Mouse (Mus musculus) midbrain, embryonic 16.5 days (tissue): ENCODE data around the gene Cby1. TPM values are rescaled to one million over a fixed set of nuclear protein-coding genes. Genes with fewer than 3 reads are reported as not detected.
A peak's percentile ranks its signal among the peaks of the same experiment; 100 is the strongest.

Experiments
- ATAC-seq: fragments of 200-750 bp; cut with Nextera tagmentation; 2 replicates; pipeline ENCODE4 v1.8.0; 2017; ENCODE audit warnings: moderate TSS enrichment
- H3K27ac ChIP-seq: fragments of 300-500 bp; sonication (generic); 2 replicates; pipeline ENCODE4 v1.5.1; 2014; ENCODE audit warnings: mild to moderate bottlenecking, low read length, mixed read lengths
- H3K27me3 ChIP-seq: fragments of 300-500 bp; sonication (generic); 2 replicates; pipeline ENCODE4 v1.6.1; 2014; ENCODE audit warnings: low read depth, low read length, mixed read lengths; ENCODE audit not compliant: control insufficient read depth, insufficient read depth
- H3K36me3 ChIP-seq: fragments of 300-500 bp; sonication (generic); 2 replicates; pipeline ENCODE4 v1.6.1; 2014; ENCODE audit warnings: mild to moderate bottlenecking, low read length, moderate library complexity, mixed read lengths; ENCODE audit not compliant: control insufficient read depth, insufficient read depth
- H3K4me1 ChIP-seq: fragments of 300-500 bp; sonication (generic); 2 replicates; pipeline ENCODE4 v1.6.1; 2014; ENCODE audit warnings: mild to moderate bottlenecking, low read length, mixed read lengths; ENCODE audit not compliant: control insufficient read depth, insufficient read depth
- H3K4me2 ChIP-seq: fragments of 300-500 bp; sonication (generic); 2 replicates; pipeline ENCODE4 v1.6.1; 2014; ENCODE audit warnings: mild to moderate bottlenecking, low read length, mixed read lengths
- H3K4me3 ChIP-seq: fragments of 300-500 bp; sonication (generic); 2 replicates; pipeline ENCODE4 v1.5.1; 2014; ENCODE audit warnings: low read depth, mild to moderate bottlenecking, low read length, moderate library complexity, mixed read lengths
- H3K9ac ChIP-seq: fragments of 300-500 bp; sonication (generic); 2 replicates; pipeline ENCODE4 v1.6.1; 2014; ENCODE audit warnings: low read depth, low read length, mixed read lengths
- H3K9me3 ChIP-seq: fragments of 300-500 bp; sonication (generic); replicated peaks from 2 replicates; pipeline ENCODE4 v1.6.1; 2014; ENCODE audit warnings: mild to moderate bottlenecking, low read length, mixed read lengths; ENCODE audit not compliant: control insufficient read depth, poor library complexity, severe bottlenecking
- WGBS: fragments of 180-500 bp; shearing (Covaris S2); extraction: QIAGEN DNeasy Blood & Tissue Kit; methylation state at CpG from one replicate; pipeline ENCODE4 v1.1.7; 2014; 5-methylcytosine and 5-hydroxymethylcytosine counted together
- polyA plus RNA-seq: library from polyadenylated mRNA; unstranded; fragments of >200 nt; fragmentation: Nextera tagmentation; extraction: Ambion mirVana; gene quantifications from 2 replicates; pipeline ENCODE4 v1.2.1, GENCODE M21; 2015

Cby1 gene
- polyA plus RNA-seq, 1 experiment from 2014 or later: 105 TPM

DNA sequence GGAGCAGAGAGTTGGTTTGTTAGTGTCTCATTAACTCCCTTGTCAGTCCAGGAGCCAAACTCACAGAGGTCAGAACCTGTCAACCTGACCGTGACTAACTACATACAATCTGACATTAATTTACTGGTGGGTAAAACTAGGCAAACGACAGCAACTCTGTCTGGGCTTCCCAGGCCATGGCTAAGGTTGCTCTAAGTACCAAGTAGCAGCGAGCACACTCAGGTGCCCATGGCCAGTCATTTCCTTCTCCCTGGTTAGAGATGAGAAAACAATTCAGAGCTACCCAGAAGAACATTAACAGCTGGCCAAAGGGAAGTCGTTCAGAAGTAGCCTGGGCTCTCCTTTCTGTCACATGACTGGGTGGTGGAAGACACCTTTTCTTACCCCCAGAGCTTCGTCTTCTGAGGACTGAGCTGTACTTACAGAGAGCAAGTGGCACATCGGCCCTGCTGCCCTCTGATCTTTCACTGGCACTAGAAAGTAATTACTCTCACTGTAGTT is 26.2 kb downstream of the Cby1 start:
- peaks cover 56% of the 10 kb centered on the region for H3K4me1 ChIP-seq

DNA sequence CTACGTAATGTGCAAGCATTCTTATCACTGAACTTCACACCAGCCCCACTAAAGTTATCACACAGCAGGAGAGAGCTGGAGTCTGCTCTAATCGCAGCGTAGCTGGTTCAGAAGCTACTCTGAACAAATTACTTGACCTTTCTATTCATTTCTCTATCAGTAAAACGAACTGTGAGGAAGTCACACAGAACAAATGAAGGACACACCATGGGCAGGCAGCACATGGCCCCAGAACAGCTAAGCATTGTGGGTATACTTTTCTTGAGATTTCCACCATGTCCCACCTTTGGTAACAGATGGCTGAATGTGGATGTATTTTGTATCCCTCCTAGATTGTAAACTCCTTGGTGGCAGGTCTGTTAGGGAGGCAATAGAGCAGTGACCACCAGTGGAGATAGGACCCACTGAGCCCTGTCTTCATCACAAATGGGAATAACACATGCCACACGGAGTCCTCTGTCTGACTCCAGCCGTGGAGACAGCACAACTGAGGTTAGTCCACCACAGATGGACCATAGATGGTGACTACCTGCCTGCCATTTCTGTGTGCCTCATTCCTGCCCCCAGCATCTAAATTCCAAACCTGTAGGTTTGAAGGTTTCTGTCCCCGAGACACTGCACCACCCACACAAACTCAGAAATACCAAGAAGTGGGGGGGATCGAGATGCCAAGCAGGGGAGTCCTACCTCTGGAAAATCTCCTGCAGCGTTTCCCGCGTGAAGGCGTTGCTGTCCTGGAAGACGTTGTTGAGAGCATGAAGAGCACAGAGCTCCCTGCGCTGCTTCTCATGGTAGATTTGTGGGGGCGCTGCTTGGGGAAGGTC is 27.3 kb downstream of the Cby1 start:
- peak overlapping the region; percentile 74 for H3K4me3 ChIP-seq
- peaks cover 53% of the 10 kb centered on the region for H3K4me1 ChIP-seq
- no peaks in the 10 kb centered on the region for H3K36me3 ChIP-seq
- H3K4me2 ChIP-seq: peak overlapping the region; percentile 71
- 17% methylated on average over 14 of the region's 15 CpGs for WGBS
- H3K27ac ChIP-seq: no peak overlapping the region
- peak overlapping the region; percentile 83 for H3K9ac ChIP-seq
- H3K9me3 ChIP-seq: no peaks in the 10 kb centered on the region
- no peaks in the 10 kb centered on the region for H3K27me3 ChIP-seq
- ATAC-seq: no peak

More for the DNA sequence above, 26.2 kb downstream of the Cby1 start:
- WGBS: 54% methylated on average over 6 of the region's 6 CpGs
- Histone ChIP-seq H3K9ac (peak overlapping the region; percentile 83), H3K4me2 (peak overlapping the region; percentile 71), H3K27me3 (no peaks in the 10 kb centered on the region), H3K36me3 (no peaks in the 10 kb centered on the region), H3K9me3 (no peaks in the 10 kb centered on the region), H3K4me3 (peak overlapping the region; percentile 74), H3K27ac (no peak overlapping the region)
- ATAC-seq: no peak

DNA sequence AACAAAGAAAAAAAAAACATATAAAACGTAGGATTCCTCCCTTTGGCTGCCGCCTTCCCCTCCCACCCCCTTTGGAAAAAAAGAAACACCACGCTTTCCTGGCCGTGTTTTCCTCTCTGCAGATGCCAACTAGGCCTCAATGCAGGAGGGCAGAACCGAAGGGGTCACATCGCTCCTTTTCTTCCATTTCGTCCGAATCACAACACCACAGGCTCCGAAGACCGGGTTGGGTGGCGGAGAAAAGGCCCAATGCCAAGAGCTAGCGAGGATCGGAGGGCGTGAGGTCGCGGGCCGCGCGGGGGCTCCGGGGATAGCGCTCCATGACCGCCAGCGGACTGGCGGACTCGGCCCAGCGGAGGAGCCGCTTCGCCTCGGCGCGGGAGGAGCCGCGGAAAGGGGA is 28.2 kb downstream of the Cby1 start:
- H3K4me3 ChIP-seq: peak overlapping the region; percentile 74
- peak overlapping the region; percentile 95 for H3K27ac ChIP-seq
- H3K9me3 ChIP-seq: no peaks in the 10 kb centered on the region
- H3K36me3 ChIP-seq: no peaks in the 10 kb centered on the region
- H3K9ac ChIP-seq: peak overlapping the region; percentile 83
- no peak for ATAC-seq
- WGBS: under 1% methylated on average over 21 of the region's 33 CpGs
- no peaks in the 10 kb centered on the region for H3K27me3 ChIP-seq
- H3K4me2 ChIP-seq: peak overlapping the region; percentile 71
- H3K4me1 ChIP-seq: peaks cover 58% of the 10 kb centered on the region

DNA sequence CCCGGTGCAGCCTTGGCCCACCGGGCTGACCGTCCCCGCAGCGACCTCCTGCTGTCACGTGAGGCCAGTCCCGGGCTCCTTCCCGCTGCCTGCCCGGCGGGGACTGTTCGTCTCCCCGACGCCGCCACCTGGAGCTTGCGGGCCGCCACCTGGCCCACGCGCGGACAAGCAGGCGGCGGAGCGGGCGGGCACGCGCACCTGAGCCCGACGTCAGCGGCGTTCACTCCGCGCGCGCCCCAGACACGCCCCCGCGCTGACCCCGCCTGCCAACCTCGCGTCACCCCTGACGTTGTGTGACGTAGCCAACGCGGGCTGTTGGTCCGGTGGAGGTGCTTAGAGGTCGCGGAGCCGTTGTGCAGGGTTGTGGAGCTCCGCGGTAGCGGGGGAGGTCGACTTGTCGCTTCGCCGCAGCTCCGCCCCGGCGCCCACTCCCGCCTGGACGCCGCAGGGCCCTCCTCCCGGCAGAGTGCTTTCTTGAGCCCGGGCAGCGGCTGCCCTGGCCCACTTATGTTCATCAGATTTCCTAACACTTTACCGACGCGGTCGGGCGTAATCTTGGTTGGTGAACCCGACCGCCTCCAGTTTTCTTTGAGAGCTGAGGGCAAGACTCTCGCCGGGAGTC is 28.8 kb downstream of the Cby1 start, which contains the start of gene Josd1:
Josd1 (minus strand) TSS at position 274 of the 622 bp plus-strand sequence.
- peak within 1 kb of the TSS; percentile 71 for H3K4me2 ChIP-seq
- peaks cover 59% of the 10 kb centered on the region for H3K4me1 ChIP-seq
- WGBS: under 1% methylated on average over 71 of the region's 72 CpGs
- no peaks in the 10 kb centered on the region for H3K9me3 ChIP-seq
- peak; percentile 55 for ATAC-seq
- H3K36me3 ChIP-seq: no peaks in the 10 kb centered on the region
- peak within 1 kb of the TSS; percentile 74 for H3K4me3 ChIP-seq
- no peaks in the 10 kb centered on the region for H3K27me3 ChIP-seq
- peak within 1 kb of the TSS; percentile 95 for H3K27ac ChIP-seq
- H3K9ac ChIP-seq: peak within 1 kb of the TSS; percentile 83

DNA sequence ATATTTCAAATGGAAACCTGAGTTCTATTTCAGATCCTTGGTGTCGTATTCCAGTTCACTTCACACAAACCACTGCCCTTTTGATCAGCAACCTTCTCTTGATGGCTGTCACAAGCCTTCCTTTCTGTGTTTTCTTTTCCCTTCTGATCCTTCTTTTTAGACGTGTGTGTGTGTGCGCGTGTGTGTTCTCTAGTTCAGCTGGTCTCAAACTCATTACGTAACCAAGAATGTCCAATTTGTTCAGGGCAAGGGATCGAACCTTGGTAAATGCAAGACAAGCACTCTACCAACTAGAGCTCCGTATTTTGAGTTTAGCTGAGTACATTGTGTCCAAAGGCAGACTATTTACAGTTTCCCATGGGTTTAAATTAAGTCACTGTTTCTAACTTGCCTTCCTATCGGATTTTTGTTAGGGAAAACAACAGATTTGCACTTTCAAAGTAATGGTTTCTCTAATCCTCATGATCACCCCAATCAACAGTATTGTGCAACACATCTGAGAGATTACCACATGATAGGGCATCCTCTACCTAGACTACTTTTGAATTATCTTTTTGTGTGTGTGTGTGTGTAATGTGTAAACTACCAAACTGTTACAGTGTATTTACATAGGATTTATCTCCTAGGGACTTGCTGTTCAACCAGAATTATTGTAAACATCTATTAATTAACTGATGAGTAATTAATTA is 29.4 kb downstream of the Cby1 start:
- 2% methylated on average over 8 of the region's 8 CpGs for WGBS
- peak overlapping the region; percentile 74 for H3K4me3 ChIP-seq
- ATAC-seq: no peak

DNA sequence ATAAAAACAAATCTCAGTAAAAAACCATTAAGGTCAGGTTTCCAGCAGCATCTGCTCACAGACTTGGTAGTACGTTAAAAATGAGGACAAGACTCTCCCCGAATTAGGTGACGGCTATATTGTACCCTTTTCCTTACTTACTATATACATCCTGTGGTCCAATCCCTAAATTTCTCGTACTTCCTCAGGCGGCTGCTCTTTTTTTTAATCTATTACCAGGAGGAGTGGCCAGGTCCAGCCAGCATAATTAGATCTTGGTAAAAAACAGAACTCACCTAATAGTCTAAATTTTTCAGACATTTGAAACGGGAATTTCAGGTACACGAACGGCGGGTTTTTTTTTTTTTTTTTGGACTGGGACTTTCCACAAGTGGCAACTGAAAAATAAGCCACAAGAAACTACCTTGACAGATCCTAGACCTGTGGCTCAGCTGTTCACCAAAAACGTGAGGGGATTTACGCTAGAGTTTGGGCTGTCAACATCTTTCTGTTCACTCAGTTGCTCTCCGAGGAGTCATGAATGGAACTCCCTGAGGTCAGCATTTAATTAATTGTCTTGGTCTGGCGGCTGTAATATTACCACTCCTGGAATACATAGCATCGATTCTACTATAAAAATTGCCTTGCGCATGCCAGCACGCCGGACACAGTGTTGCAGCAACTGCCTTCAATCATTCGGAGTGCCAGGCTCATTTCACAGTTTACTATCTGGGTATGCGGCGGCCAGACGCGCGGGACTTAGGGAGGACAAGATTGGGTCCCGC is 30.8 kb downstream of the Cby1 start:
- 15% methylated on average over 24 of the region's 24 CpGs for WGBS
- no peaks in the 10 kb centered on the region for H3K9me3 ChIP-seq
- H3K4me3 ChIP-seq: peak overlapping the region; percentile 90
- no peak for ATAC-seq
- H3K4me2 ChIP-seq: peak overlapping the region; percentile 54
- H3K36me3 ChIP-seq: no peaks in the 10 kb centered on the region
- H3K27ac ChIP-seq: no peak overlapping the region
- no peak overlapping the region for H3K9ac ChIP-seq
- H3K4me1 ChIP-seq: peaks cover 46% of the 10 kb centered on the region
- H3K27me3 ChIP-seq: no peaks in the 10 kb centered on the region

More for the DNA sequence above, 29.4 kb downstream of the Cby1 start:
- Histone ChIP-seq H3K9me3 (no peaks in the 10 kb centered on the region), H3K36me3 (no peaks in the 10 kb centered on the region), H3K4me1 (peaks cover 59% of the 10 kb centered on the region), H3K4me2 (peak overlapping the region; percentile 71), H3K9ac (peak overlapping the region; percentile 83), H3K27ac (peak overlapping the region; percentile 95), H3K27me3 (no peaks in the 10 kb centered on the region)

DNA sequence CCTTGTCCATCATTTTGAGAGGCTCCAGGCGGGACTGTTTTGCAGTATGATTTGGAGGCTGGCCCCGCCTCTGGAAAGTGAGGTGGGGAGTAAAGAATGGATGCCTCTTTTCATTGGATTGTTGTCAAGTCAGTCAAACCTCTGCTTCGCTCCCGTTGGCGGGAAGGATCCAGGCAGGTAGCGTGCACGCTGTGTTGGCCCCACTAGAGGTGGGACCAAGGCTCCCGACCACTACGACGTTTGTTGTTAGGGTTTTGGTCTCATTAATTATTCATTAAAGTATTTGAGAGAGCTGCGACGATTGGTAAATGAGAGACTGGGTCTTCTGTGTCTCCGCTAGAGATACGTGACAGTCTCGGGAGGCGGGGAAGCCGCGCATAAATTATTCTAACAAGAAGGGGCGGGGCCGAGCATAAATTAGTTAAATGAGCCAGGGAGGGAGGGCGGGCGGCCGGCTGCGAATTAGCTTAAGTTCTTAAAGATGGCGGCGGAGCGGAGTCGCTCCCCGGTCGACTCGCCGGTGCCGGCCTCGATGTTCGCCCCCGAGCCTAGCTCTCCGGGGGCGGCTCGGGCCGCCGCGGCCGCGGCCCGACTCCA is 31.5 kb downstream of the Cby1 start, which contains the start of gene Gtpbp1:
Gtpbp1 (plus strand) TSS at position 420 of the 597 bp plus-strand sequence.
- Histone ChIP-seq H3K4me1 (peaks cover 39% of the 10 kb centered on the region), H3K27ac (peak within 1 kb of the TSS; percentile 89), H3K9ac (peak within 1 kb of the TSS; percentile 90), H3K27me3 (no peaks in the 10 kb centered on the region), H3K4me3 (peak within 1 kb of the TSS; percentile 90), H3K9me3 (no peaks in the 10 kb centered on the region), H3K36me3 (no peaks in the 10 kb centered on the region), H3K4me2 (peak within 1 kb of the TSS; percentile 95)
- WGBS: under 1% methylated on average over 44 of the region's 45 CpGs
- ATAC-seq: peak; percentile 98

DNA sequence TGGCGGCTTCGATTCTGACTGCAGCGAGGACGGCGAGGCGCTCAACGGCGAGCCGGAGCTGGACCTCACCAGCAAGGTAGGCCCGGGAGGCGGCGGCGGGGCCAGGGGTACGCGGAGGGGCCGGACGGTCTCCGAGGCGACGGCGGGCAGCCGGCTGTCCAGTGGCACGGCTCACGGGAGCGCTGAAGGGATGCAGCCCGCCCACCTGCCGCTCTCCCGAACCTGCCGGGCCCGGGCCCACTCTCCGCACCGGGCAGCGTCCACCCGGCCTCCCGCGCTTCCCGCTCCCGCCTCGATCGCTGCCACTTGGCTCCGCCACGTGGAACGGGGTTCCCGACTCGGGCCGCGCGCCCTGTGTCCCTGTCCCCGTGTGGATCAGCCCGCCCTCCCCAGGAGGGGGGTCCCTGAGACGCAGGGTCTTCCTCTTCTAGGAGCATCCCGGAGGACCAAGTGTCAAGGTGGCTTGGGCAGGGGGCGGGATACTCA is 32.1 kb downstream of the Cby1 start:
- H3K27me3 ChIP-seq: no peaks in the 10 kb centered on the region
- no peaks in the 10 kb centered on the region for H3K36me3 ChIP-seq
- peak overlapping the region; percentile 90 for H3K9ac ChIP-seq
- H3K27ac ChIP-seq: peak overlapping the region; percentile 89
- no peaks in the 10 kb centered on the region for H3K9me3 ChIP-seq
- ATAC-seq: peak; percentile 30
- peaks cover 34% of the 10 kb centered on the region for H3K4me1 ChIP-seq
- H3K4me3 ChIP-seq: peak overlapping the region; percentile 90
- H3K4me2 ChIP-seq: peak overlapping the region; percentile 95
- WGBS: under 1% methylated on average over 51 of the region's 53 CpGs
